In genomic region chr12:47160626-47161025, GRCm38 (mm10) we compare ENCODE assay signal across 30 mouse cellular contexts.
DNase-seq lines count a peak whose midpoint lies in the region; ATAC-seq and TF ChIP-seq lines count a peak whose summit lies in the region.
"Had no signal": no experiment of that assay in that cellular context is flagged by ENCODE, and none has a peak within 500 bp of the region (broad histone marks: within the 10 kb centered on the region; RNA-seq: fewer than 3 reads in every experiment).

No protein-coding gene starts in this region.

- H3K36me3 ChIP-seq in embryonic facial prominence, embryonic 14.5 days (ENCODE audit: control insufficient read depth, insufficient read depth, low read length): no peaks in the 10 kb centered on the region
- no peaks in the 10 kb centered on the region for H3K36me3 ChIP-seq in embryonic facial prominence, embryonic 10.5 days (replicated peaks)
- H3K36me3 ChIP-seq in kidney, postnatal 0 days (ENCODE audit: insufficient read depth, low read length): no peaks in the 10 kb centered on the region
- H3K36me3 ChIP-seq in lung, embryonic 16.5 days (ENCODE audit: control insufficient read depth, insufficient read depth, low read length): no peaks in the 10 kb centered on the region
- H3K36me3 ChIP-seq: embryonic facial prominence, embryonic 13.5 days; forebrain, embryonic 10.5 days; G1E; heart, embryonic 12.5 days; heart, embryonic 15.5 days; hindbrain, embryonic 10.5 days; hindbrain, embryonic 13.5 days; intestine, embryonic 15.5 days had no signal

- no peak overlapping the region for H3K4me3 ChIP-seq in embryonic facial prominence, embryonic 14.5 days (ENCODE audit: low read depth, low read length)
- no peak overlapping the region for H3K4me3 ChIP-seq in embryonic facial prominence, embryonic 10.5 days
- H3K4me3 ChIP-seq in kidney, postnatal 0 days (replicated peaks; ENCODE audit: low read depth, low read length): no peak overlapping the region
- H3K4me3 ChIP-seq in lung, embryonic 16.5 days (ENCODE audit: low read length): no peak overlapping the region
- H3K4me3 ChIP-seq: embryonic facial prominence, embryonic 13.5 days; forebrain, embryonic 10.5 days; heart, embryonic 12.5 days; heart, embryonic 15.5 days; hindbrain, embryonic 10.5 days; hindbrain, embryonic 13.5 days; intestine, embryonic 15.5 days had no signal

- TF ChIP-seq CTCF in kidney, postnatal 0 days (IDR thresholded peaks at IDR 0.05; ENCODE audit: low read depth): no peak
- TF ChIP-seq CTCF in brain, embryonic 14.5 days (IDR thresholded peaks at IDR 0.05; ENCODE audit: borderline replicate concordance, extremely low read depth, insufficient read depth, insufficient read length): no peak

- H3K27me3 ChIP-seq in embryonic facial prominence, embryonic 14.5 days (replicated peaks; ENCODE audit: control insufficient read depth, insufficient read depth, low read length): no peaks in the 10 kb centered on the region
- H3K27me3 ChIP-seq in embryonic facial prominence, embryonic 10.5 days (replicated peaks; ENCODE audit: low read depth, poor library complexity, severe bottlenecking): no peaks in the 10 kb centered on the region; the same call in 1 of the 2 replicates
- H3K27me3 ChIP-seq in kidney, postnatal 0 days (ENCODE audit: insufficient read depth, low read length): no peaks in the 10 kb centered on the region
- H3K27me3 ChIP-seq in lung, embryonic 16.5 days (ENCODE audit: control insufficient read depth, insufficient read depth, low read depth, low read length): no peaks in the 10 kb centered on the region
- H3K27me3 ChIP-seq: CH12.LX; embryonic facial prominence, embryonic 13.5 days; heart, embryonic 12.5 days; hindbrain, embryonic 13.5 days; intestine, embryonic 15.5 days; Patski had no signal

- no peak overlapping the region for H3K4me2 ChIP-seq in embryonic facial prominence, embryonic 14.5 days (ENCODE audit: low read depth, low read length)
- H3K4me2 ChIP-seq in kidney, postnatal 0 days (ENCODE audit: low read length): no peak overlapping the region
- no peak overlapping the region for H3K4me2 ChIP-seq in lung, embryonic 16.5 days (ENCODE audit: low read depth, low read length)
- H3K4me2 ChIP-seq: embryonic facial prominence, embryonic 13.5 days; heart, embryonic 12.5 days; heart, embryonic 15.5 days; hindbrain, embryonic 13.5 days; intestine, embryonic 15.5 days had no signal

- 49% methylated on average over 1 of the region's 1 CpGs for WGBS in embryonic facial prominence, embryonic 14.5 days
- 79% methylated on average over 1 of the region's 1 CpGs for WGBS in embryonic facial prominence, embryonic 10.5 days
- 53% methylated on average over 1 of the region's 1 CpGs for WGBS in kidney, postnatal 0 days
- WGBS in lung, embryonic 16.5 days: 24% methylated on average over 1 of the region's 1 CpGs

- H3K27ac ChIP-seq in embryonic facial prominence, embryonic 14.5 days (replicated peaks; ENCODE audit: low read depth, low read length): no peak overlapping the region
- no peak overlapping the region for H3K27ac ChIP-seq in embryonic facial prominence, embryonic 10.5 days (replicated peaks)
- H3K27ac ChIP-seq in kidney, postnatal 0 days: no peak overlapping the region
- no peak overlapping the region for H3K27ac ChIP-seq in lung, embryonic 16.5 days (ENCODE audit: low read length)
- H3K27ac ChIP-seq: embryonic facial prominence, embryonic 13.5 days; forebrain, embryonic 10.5 days; heart, embryonic 15.5 days; hindbrain, embryonic 10.5 days; hindbrain, embryonic 13.5 days; intestine, embryonic 15.5 days had no signal

- TF ChIP-seq POLR2A in brain, embryonic 14.5 days (IDR thresholded peaks at IDR 0.05; ENCODE audit: borderline replicate concordance, extremely low read depth, insufficient read depth, insufficient read length, poor library complexity, severe bottlenecking): no peak

- DNase-seq in embryonic facial prominence, embryonic 14.5 days (ENCODE audit: low spot score): peak; percentile 50
- DNase-seq in embryonic facial prominence, embryonic 10.5 days (ENCODE audit: low spot score): no peak
- peak; percentile 47 for DNase-seq in kidney, postnatal 0 days (ENCODE audit: low spot score)
- DNase-seq in kidney, postnatal 10 days: no peak
- no peak for DNase-seq in lung, postnatal 4 days
- DNase-seq in brain, embryonic 14.5 days (ENCODE audit: low read depth): peak; percentile 68
- no peak for DNase-seq in frontal cortex, postnatal 36 days (ENCODE audit: low spot score in 2 of 2)
- DNase-seq: adrenal gland, postnatal 10 days; adrenal gland, postnatal 36 days; B cell, adult 2 months; cerebellum, adult 18-20 months; cerebellum, adult 9-11 months; cerebellum, postnatal 25 days; gastrocnemius, postnatal 25 days; heart, adult 18-20 months; heart, postnatal 10 days; heart, postnatal 36 days had no signal

- no peak overlapping the region for H3K9ac ChIP-seq in embryonic facial prominence, embryonic 14.5 days (ENCODE audit: low read depth, low read length)
- no peak overlapping the region for H3K9ac ChIP-seq in kidney, postnatal 0 days (ENCODE audit: low read depth, low read length)
- H3K9ac ChIP-seq in lung, embryonic 16.5 days (ENCODE audit: low read length): no peak overlapping the region
- H3K9ac ChIP-seq: embryonic facial prominence, embryonic 13.5 days; heart, embryonic 12.5 days; heart, embryonic 15.5 days; hindbrain, embryonic 13.5 days; intestine, embryonic 15.5 days had no signal

- H3K9me3 ChIP-seq in embryonic facial prominence, embryonic 14.5 days (ENCODE audit: control insufficient read depth, low read length): no peaks in the 10 kb centered on the region
- no peaks in the 10 kb centered on the region for H3K9me3 ChIP-seq in embryonic facial prominence, embryonic 10.5 days
- H3K9me3 ChIP-seq in kidney, postnatal 0 days (replicated peaks; ENCODE audit: low read length): no peaks in the 10 kb centered on the region
- H3K9me3 ChIP-seq in lung, embryonic 16.5 days (ENCODE audit: control insufficient read depth, low read length): no peaks in the 10 kb centered on the region
- H3K9me3 ChIP-seq: embryonic facial prominence, embryonic 13.5 days; forebrain, embryonic 10.5 days; G1E; heart, embryonic 12.5 days; heart, embryonic 15.5 days; hindbrain, embryonic 10.5 days; hindbrain, embryonic 13.5 days; intestine, embryonic 15.5 days had no signal

- no peak for ATAC-seq in embryonic facial prominence, embryonic 14.5 days (ENCODE audit: low read depth)
- no peak for ATAC-seq in kidney, postnatal 0 days (replicated peaks; ENCODE audit: low FRiP score, low read depth)
- peak; percentile 68 for ATAC-seq in lung, embryonic 16.5 days (ENCODE audit: low read depth)
- ATAC-seq: forebrain, embryonic 16.5 days; hindbrain, embryonic 16.5 days; intestine, embryonic 15.5 days; Patski had no signal

- H3K4me1 ChIP-seq in embryonic facial prominence, embryonic 14.5 days (ENCODE audit: control insufficient read depth, insufficient read depth, low read length): peaks cover 7% of the 10 kb centered on the region; the same call in 1 of the 2 replicates
- H3K4me1 ChIP-seq in embryonic facial prominence, embryonic 10.5 days: peaks cover 28% of the 10 kb centered on the region
- H3K4me1 ChIP-seq in kidney, postnatal 0 days (replicated peaks; ENCODE audit: insufficient read depth, low read length): no peaks in the 10 kb centered on the region
- peaks cover 4% of the 10 kb centered on the region for H3K4me1 ChIP-seq in lung, embryonic 16.5 days (replicated peaks; ENCODE audit: control insufficient read depth, insufficient read depth, low read length)
- H3K4me1 ChIP-seq: heart, embryonic 12.5 days had no signal

Comparison
In these comparisons a context has a peak if more than half of its experiments do, and no peak if none do; other contexts are left out.
1. DNase-seq: peak in embryonic facial prominence, embryonic 14.5 days (single experiment), kidney, postnatal 0 days (single experiment) and brain, embryonic 14.5 days (single experiment); none in embryonic facial prominence, embryonic 10.5 days (single experiment), kidney, postnatal 10 days (single experiment), lung, postnatal 4 days (0 of 2) and frontal cortex, postnatal 36 days (0 of 2).